Mouse (Mus musculus): ENCODE measurements around the gene Fads3. TPM values are rescaled to one million over a fixed set of nuclear protein-coding genes. Genes with fewer than 3 reads are reported as not detected.
A peak's percentile ranks its signal among the peaks of the same experiment; 100 is the strongest.

Gene Fads3
- polyA plus RNA-seq, 1 experiment from 2014 or later = 9.6 TPM

DNA sequence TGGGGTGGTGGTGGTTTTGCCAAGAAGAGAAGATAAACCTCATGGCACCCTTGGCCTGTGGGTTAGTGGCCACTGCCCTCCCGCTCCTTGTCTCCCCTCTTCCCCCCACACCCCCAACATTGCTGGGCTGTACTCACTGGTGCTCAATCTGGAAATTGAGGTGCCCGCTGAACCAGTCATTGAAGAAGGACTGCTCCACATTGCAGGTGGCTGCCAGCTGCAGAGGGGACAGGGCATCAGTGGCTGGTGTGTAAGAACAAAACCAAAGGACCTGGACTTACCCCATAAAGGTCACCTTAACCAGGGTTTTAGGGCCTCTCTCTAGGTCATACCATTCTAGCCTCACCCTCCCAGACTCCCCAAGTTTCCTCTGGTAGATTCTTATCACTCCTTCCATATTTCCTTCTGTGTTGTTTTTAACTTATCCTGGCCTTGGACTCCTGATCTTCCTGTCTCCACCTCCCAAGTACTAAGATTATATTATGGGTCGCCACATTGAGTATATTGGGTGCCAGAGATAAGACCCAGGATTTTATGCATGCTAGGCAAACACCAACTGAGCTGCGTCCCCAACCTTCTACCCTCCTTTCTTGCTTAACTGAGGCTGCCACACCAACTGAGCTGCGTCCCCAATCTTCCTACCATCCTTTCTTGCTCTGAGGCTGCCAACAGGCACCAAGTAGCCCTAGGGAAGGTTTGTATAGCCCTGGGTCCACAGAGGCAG is 24.3 kb downstream of the Fads3 start:
- no peaks in the 10 kb centered on the region for H3K9me3 ChIP-seq
- H3K36me3 ChIP-seq = peaks cover 99% of the 10 kb centered on the region
- H3K9ac ChIP-seq (replicated peaks) = no peak overlapping the region
- no peaks in the 10 kb centered on the region for H3K27me3 ChIP-seq
- ATAC-seq (ENCODE audit: low FRiP score, low read depth) = no peak
- no peak overlapping the region for H3K27ac ChIP-seq (replicated peaks)
- 94% methylated on average over 5 of the region's 5 CpGs for WGBS
- H3K4me1 ChIP-seq = peaks cover 7% of the 10 kb centered on the region; the same call in 1 of the 2 replicates
- no peak overlapping the region for H3K4me3 ChIP-seq
- no peak overlapping the region for H3K4me2 ChIP-seq (replicated peaks)

DNA sequence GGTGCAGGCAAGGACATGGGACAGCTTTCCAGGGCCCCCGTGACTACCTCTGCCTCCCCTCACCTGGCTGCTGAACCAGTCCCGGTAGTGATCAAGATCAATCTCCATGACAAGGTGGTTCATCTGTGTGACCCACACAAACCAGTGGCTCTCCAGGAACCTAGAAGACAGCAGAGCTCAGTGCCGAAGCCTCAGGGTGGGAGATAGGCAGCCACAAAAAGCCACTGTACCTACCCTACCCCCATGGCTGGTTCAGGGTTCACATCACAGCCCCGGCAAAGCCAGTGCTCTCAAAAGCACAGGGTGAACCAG is 24.8 kb downstream of the Fads3 start:
- 93% methylated on average over 4 of the region's 4 CpGs for WGBS
- Histone ChIP-seq H3K4me2 (replicated peaks) (no peak overlapping the region), H3K9ac (replicated peaks) (no peak overlapping the region), H3K4me3 (no peak overlapping the region), H3K27ac (replicated peaks) (no peak overlapping the region), H3K4me1 (peaks cover 3% of the 10 kb centered on the region; the same call in 1 of the 2 replicates), H3K36me3 (peaks cover 99% of the 10 kb centered on the region), H3K27me3 (no peaks in the 10 kb centered on the region), H3K9me3 (no peaks in the 10 kb centered on the region)
- ATAC-seq (ENCODE audit: low FRiP score, low read depth) = no peak

DNA sequence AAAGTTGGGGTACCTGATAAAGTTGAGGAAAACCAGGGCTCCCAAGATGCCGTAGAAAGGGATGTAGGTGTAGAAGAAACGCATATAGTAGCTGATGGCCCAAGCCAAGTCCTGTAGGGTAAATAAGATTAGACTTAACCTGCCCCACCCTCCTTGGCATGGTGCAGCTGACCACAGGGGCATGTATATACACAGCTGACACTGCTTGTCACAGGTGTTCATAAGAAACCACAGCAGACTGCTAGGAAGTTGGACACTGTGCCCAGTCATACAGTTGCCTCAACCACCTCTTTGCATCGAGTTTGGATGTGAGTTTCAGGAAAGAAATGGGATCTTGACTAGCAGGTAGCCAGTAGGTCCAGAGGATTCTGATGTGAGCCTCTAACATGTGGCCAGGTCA is 25.1 kb downstream of the Fads3 start:
- 98% methylated on average over 3 of the region's 3 CpGs for WGBS
- H3K27ac ChIP-seq (replicated peaks) = no peak overlapping the region
- no peak overlapping the region for H3K4me3 ChIP-seq
- H3K36me3 ChIP-seq = peaks cover 99% of the 10 kb centered on the region
- H3K4me1 ChIP-seq = 0 out of 2 replicates have a peak, but pooled peaks cover 2% of the 10 kb centered on the region
- H3K27me3 ChIP-seq = no peaks in the 10 kb centered on the region
- H3K9ac ChIP-seq (replicated peaks) = no peak overlapping the region
- no peaks in the 10 kb centered on the region for H3K9me3 ChIP-seq
- no peak for ATAC-seq (ENCODE audit: low FRiP score, low read depth)
- H3K4me2 ChIP-seq (replicated peaks) = no peak overlapping the region

DNA sequence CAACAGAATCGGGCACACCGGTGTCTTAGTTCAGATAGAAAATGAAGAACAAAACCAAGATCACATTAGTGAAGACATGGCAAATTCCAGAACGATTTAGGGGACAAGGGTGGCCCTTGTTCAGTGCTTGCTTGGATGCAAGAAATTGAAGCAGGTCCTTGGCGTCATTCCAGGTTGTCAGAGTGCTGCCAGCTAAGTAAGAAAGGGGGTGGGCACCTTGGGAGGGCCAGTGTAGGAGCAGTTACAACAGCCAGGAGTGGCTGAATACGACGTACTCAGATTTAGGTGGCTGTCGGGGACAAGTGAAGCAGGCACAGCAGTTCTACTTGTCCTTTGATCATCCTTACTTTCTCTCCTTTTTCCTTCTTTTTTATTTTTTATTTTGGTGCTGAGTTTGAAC is 26.3 kb downstream of the Fads3 start:
- Histone ChIP-seq H3K9me3 (no peaks in the 10 kb centered on the region), H3K4me2 (replicated peaks) (no peak overlapping the region), H3K4me1 (0 out of 2 replicates have a peak, but pooled peaks cover 6% of the 10 kb centered on the region), H3K27me3 (no peaks in the 10 kb centered on the region), H3K9ac (replicated peaks) (no peak overlapping the region), H3K36me3 (peaks cover 97% of the 10 kb centered on the region), H3K4me3 (no peak overlapping the region), H3K27ac (replicated peaks) (no peak overlapping the region)
- WGBS = 84% methylated on average over 7 of the region's 7 CpGs
- no peak for ATAC-seq (ENCODE audit: low FRiP score, low read depth)

DNA sequence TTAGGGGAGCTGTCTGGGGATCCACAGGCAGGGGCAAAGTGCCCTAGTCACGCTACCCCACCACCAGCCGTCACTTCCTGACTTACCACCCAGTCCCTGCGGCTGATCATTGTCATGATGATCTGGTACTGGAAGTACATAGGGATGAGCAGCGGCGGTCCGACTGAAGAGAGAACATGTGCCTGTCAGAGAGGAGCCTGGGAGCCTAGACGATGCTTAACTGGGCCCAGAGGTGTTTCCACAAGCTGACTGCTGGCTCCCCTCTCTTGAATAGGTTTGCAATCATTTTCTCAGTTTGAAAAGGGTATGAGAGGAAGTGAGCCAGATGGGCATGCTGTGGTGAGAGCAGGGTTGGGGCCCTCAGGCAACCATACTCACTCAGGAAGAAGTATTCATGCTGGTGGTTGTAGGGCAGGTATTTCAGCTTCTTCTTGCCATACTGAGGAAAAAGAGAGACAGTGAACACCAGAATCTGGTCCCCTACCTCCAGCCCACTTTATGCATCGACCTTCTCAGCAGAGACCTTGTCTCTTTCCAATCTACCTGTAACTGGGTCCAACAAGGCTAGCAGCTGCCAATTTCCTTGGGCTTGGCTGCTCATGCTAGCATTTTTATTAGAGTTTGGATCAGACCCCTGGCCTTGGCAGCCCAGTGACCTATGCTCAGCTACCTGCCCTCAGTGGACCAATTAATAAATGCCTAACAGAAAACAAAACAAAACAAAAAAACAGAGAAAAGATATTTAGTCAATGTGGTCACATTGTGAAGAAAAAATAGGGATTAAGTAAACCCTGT is 29.0 kb downstream of the Fads3 start:
- H3K36me3 ChIP-seq = peaks cover 98% of the 10 kb centered on the region
- no peak for ATAC-seq (ENCODE audit: low FRiP score, low read depth)
- no peaks in the 10 kb centered on the region for H3K9me3 ChIP-seq
- no peak overlapping the region for H3K4me2 ChIP-seq (replicated peaks)
- 0 out of 2 replicates have a peak, but pooled peaks cover 6% of the 10 kb centered on the region for H3K4me1 ChIP-seq
- no peak overlapping the region for H3K9ac ChIP-seq (replicated peaks)
- no peak overlapping the region for H3K4me3 ChIP-seq
- no peak overlapping the region for H3K27ac ChIP-seq (replicated peaks)
- WGBS = 96% methylated on average over 8 of the region's 8 CpGs
- no peaks in the 10 kb centered on the region for H3K27me3 ChIP-seq

DNA sequence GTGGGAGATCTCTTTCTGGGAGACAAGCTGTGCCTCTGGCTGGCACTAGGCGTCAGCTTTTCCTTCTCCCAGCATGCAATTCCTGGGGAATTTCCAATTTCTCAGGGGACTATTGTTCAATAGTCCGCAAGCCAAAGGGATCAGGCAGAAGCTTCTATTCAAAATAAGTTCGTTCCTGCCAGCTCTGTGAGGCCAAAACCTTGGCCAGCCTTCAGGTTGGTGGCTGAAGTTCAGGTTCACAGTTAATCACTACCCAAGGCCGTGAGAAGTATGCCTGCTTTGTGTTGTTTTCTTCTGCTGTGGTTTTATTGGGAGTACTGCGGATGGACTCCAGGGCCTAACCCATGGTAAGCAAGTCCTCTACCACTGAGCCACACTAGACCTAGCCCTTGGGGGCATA is 29.8 kb downstream of the Fads3 start:
- WGBS = 87% methylated on average over 5 of the region's 5 CpGs
- H3K36me3 ChIP-seq = peaks cover 98% of the 10 kb centered on the region
- H3K4me1 ChIP-seq = 0 out of 2 replicates have a peak, but pooled peaks cover 6% of the 10 kb centered on the region
- no peaks in the 10 kb centered on the region for H3K9me3 ChIP-seq
- H3K27ac ChIP-seq (replicated peaks) = no peak overlapping the region
- H3K27me3 ChIP-seq = no peaks in the 10 kb centered on the region
- no peak overlapping the region for H3K4me3 ChIP-seq
- no peak overlapping the region for H3K4me2 ChIP-seq (replicated peaks)
- no peak for ATAC-seq (ENCODE audit: low FRiP score, low read depth)
- no peak overlapping the region for H3K9ac ChIP-seq (replicated peaks)

DNA sequence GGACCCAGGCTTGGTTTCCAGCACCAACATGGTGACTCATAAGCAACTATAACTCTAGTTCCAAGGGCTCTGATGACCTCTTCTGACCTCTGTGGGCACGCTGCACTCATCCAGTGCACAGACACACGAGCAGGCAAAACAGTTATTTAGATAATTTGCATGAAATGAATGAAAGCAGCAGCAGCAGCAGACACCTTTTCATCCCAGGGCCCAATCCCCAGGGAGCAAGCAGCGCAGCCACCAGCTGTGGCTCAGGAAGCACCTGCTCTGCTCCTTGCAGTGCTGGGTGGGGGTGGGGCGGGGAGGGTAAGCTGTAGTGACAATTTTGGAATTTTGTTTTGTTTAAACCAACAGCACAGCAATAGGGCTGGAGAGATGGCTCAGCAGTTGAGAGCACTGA is 30.5 kb downstream of the Fads3 start:
- 65% methylated on average over 4 of the region's 4 CpGs for WGBS

DNA sequence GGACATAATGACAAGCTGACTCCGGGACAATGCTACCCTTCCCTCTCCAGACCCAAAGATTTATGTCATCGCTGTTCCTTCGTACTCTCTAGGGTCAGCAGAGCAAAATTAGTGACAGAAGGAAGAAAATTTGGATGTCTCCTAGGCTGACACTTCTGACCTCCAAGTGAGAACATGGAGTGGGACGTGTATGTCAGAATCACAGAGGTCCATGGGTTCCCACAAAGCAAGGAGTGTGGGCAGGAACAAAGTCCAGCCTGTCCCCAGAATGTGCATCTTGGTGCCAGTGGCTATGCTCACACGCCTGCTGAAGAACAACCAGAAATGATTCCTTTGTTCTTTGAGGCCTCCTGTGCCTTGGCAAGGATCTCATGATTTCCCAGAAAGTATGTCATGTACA is 31.8 kb downstream of the Fads3 start:
- Histone ChIP-seq H3K27ac (replicated peaks) (no peak overlapping the region), H3K9ac (replicated peaks) (no peak overlapping the region), H3K4me1 (0 out of 2 replicates have a peak, but pooled peaks cover 6% of the 10 kb centered on the region), H3K9me3 (no peaks in the 10 kb centered on the region), H3K36me3 (peaks cover 98% of the 10 kb centered on the region), H3K4me3 (no peak overlapping the region), H3K27me3 (no peaks in the 10 kb centered on the region), H3K4me2 (replicated peaks) (no peak overlapping the region)
- 92% methylated on average over 5 of the region's 5 CpGs for WGBS
- ATAC-seq (ENCODE audit: low FRiP score, low read depth) = no peak

More for the DNA sequence above, 30.5 kb downstream of the Fads3 start:
- 0 out of 2 replicates have a peak, but pooled peaks have one; percentile 25 for ATAC-seq (ENCODE audit: low FRiP score, low read depth)
- H3K9me3 ChIP-seq = no peaks in the 10 kb centered on the region
- H3K4me3 ChIP-seq = no peak overlapping the region
- peaks cover 98% of the 10 kb centered on the region for H3K36me3 ChIP-seq
- H3K9ac ChIP-seq (replicated peaks) = no peak overlapping the region
- no peak overlapping the region for H3K4me2 ChIP-seq (replicated peaks)
- no peaks in the 10 kb centered on the region for H3K27me3 ChIP-seq
- 0 out of 2 replicates have a peak, but pooled peaks cover 6% of the 10 kb centered on the region for H3K4me1 ChIP-seq
- H3K27ac ChIP-seq (replicated peaks) = no peak overlapping the region

DNA sequence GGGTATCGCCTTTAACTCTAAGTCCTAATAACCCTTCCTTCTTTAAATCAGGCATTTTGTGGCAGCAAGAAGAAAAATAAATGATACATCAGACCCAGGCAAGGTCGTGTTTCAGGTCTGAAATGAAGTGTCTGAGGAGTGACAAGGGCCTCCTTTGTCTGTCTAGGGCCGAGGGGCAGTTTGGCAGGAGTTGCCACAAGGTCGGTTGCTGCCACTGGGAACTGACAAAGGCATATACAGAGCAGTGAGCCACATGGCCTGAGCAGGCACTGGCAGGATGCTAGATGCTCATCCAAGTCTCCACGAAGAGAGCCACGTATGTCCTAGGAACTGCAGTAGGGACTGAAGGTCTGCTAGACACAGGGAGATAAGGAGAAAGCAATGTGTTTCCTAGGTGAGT is 37.0 kb downstream of the Fads3 start:
- Histone ChIP-seq H3K27ac (replicated peaks) (no peak overlapping the region), H3K27me3 (no peaks in the 10 kb centered on the region), H3K4me3 (no peak overlapping the region), H3K4me2 (replicated peaks) (no peak overlapping the region), H3K36me3 (peaks cover 100% of the 10 kb centered on the region), H3K9me3 (no peaks in the 10 kb centered on the region), H3K9ac (replicated peaks) (no peak overlapping the region), H3K4me1 (no peaks in the 10 kb centered on the region)
- ATAC-seq (ENCODE audit: low FRiP score, low read depth) = no peak
- WGBS = 85% methylated on average over 6 of the region's 6 CpGs

DNA sequence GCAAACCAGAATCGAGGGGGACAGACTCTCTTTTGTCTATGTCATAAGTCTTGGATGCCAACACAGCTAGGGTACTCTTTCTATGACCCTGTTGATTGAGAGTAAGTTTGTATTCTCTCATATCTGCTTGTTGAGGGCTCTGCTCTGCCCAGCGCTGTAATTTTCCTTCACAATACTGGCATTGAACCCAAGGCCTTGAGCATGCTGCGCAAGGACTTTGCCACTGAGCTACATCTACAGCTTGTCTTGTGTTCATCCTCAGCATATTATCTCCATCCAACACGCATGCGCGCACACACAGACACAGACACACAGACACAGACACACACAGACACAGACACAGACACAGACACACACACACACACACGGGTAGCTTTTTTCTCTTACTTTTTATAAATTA is 39.0 kb downstream of the Fads3 start:
- H3K27ac ChIP-seq (replicated peaks) = no peak overlapping the region
- 96% methylated on average over 7 of the region's 7 CpGs for WGBS
- H3K36me3 ChIP-seq = peaks cover 100% of the 10 kb centered on the region
- H3K9me3 ChIP-seq = no peaks in the 10 kb centered on the region
- no peak overlapping the region for H3K4me2 ChIP-seq (replicated peaks)
- H3K27me3 ChIP-seq = no peaks in the 10 kb centered on the region
- H3K4me1 ChIP-seq = no peaks in the 10 kb centered on the region
- H3K4me3 ChIP-seq = no peak overlapping the region
- no peak overlapping the region for H3K9ac ChIP-seq (replicated peaks)
- ATAC-seq (ENCODE audit: low FRiP score, low read depth) = no peak

DNA sequence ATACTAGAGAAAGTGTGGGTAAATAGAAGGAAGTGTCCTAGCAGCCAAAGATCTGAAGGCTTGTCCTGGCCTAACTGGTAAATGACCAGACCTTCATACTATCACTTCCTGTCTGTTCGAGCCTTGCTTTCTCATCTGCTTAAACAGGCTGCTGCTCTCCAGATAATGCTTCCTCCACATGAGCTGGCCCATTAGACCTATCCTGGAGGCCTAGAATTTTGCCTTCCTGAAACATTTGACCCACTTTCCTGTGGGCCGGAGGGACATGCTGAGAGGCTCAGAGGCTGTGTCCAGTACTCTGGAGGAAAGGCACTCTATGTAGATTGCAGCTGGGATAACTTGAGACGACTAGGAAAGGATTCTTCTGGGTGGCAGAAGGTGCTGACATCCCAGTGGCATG is 40.7 kb downstream of the Fads3 start:
- H3K27me3 ChIP-seq = no peaks in the 10 kb centered on the region
- no peak overlapping the region for H3K4me2 ChIP-seq (replicated peaks)
- peaks cover 100% of the 10 kb centered on the region for H3K36me3 ChIP-seq
- H3K27ac ChIP-seq (replicated peaks) = no peak overlapping the region
- no peaks in the 10 kb centered on the region for H3K4me1 ChIP-seq
- H3K9me3 ChIP-seq = no peaks in the 10 kb centered on the region
- no peak overlapping the region for H3K9ac ChIP-seq (replicated peaks)
- WGBS = 83% methylated on average over 3 of the region's 3 CpGs
- no peak overlapping the region for H3K4me3 ChIP-seq
- no peak for ATAC-seq (ENCODE audit: low FRiP score, low read depth)

DNA sequence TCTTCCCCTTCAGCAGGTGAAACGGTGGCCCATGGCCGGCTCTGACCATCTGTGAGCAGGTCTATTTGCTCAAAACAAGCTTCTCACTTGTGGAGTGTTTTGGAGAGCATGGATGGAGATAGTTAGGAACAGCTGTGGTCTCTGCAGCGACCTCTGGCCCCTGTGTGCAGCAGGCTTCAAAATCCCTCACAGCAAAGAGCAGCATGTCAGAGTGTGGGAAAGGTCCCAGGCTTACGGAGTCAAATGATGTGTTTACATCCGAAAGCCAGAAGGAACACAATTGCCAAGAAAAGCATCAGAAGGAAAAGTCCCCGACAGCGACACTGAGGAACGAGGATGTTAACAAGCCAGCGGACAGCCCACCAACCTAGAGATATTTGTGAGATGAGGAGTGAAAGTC is 44.1 kb downstream of the Fads3 start:
- WGBS = 84% methylated on average over 9 of the region's 9 CpGs
- no peaks in the 10 kb centered on the region for H3K9me3 ChIP-seq
- H3K4me1 ChIP-seq = no peaks in the 10 kb centered on the region
- no peak overlapping the region for H3K9ac ChIP-seq (replicated peaks)
- ATAC-seq (ENCODE audit: low FRiP score, low read depth) = no peak
- no peaks in the 10 kb centered on the region for H3K27me3 ChIP-seq
- no peak overlapping the region for H3K4me3 ChIP-seq
- no peak overlapping the region for H3K4me2 ChIP-seq (replicated peaks)
- no peak overlapping the region for H3K27ac ChIP-seq (replicated peaks)
- H3K36me3 ChIP-seq = peaks cover 100% of the 10 kb centered on the region

Measured in midbrain, embryonic 12.5 days (tissue).